ENCODE assay signal across 12 mouse cellular contexts in the genomic region with DNA sequence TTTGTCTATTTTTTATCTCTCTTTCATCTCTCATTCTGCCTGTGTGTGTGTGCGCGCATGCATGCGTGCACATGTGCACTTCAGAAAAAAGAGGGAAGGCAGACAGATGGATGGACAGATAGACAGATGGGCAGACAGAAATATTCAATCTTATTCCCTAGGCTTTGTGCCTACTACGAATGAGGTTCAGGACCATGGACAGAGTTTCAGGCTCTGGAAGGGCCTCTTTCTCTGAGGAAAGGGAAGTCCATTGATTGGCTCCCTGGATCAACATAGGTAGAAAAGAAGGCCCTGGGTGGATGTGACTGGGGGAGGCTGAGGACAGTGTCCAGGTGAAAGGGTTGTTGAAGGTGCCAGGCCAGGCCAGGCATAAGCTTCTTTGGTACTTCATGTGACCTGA. TPM values are rescaled to one million over a fixed set of nuclear protein-coding genes. Genes with fewer than 3 reads are reported as not detected.
A peak's percentile ranks its signal among the peaks of the same experiment; 100 is the strongest.
DNase-seq lines count a peak whose midpoint lies in the region; TF ChIP-seq lines count a peak whose summit lies in the region.
"Had no signal": no experiment of that assay in that cellular context is flagged by ENCODE, and none has a peak within 500 bp of the region (broad histone marks: within the 10 kb centered on the region; RNA-seq: fewer than 3 reads in every experiment).

No protein-coding gene starts in this region.

- no peaks in the 10 kb centered on the region for H3K36me3 ChIP-seq in kidney, adult 2 months (ENCODE audit: control insufficient read depth, insufficient read depth, low read length)
- H3K36me3 ChIP-seq: heart, embryonic 10.5 days; lung, embryonic 15.5 days had no signal

- H3K4me3 ChIP-seq in kidney, adult 2 months (ENCODE audit: insufficient read depth, low read depth, low read length): no peak overlapping the region
- H3K4me3 ChIP-seq: heart, embryonic 10.5 days; lung, embryonic 15.5 days had no signal

- no peak overlapping the region for H3K27ac ChIP-seq in kidney, adult 2 months (ENCODE audit: insufficient read depth, low read depth, low read length)
- H3K27ac ChIP-seq: heart, embryonic 10.5 days; lung, embryonic 15.5 days had no signal

- H3K27me3 ChIP-seq in kidney, adult 2 months (replicated peaks; ENCODE audit: control insufficient read depth, insufficient read depth, low read length): no peaks in the 10 kb centered on the region
- H3K27me3 ChIP-seq: lung, embryonic 15.5 days had no signal

- 72% methylated on average over 4 of the region's 4 CpGs for WGBS in kidney, adult 2 months

- no peaks in the 10 kb centered on the region for H3K4me1 ChIP-seq in kidney, adult 2 months (ENCODE audit: control insufficient read depth, insufficient read depth, low read length)
- H3K4me1 ChIP-seq: heart, embryonic 10.5 days; lung, embryonic 15.5 days had no signal

- no peak for TF ChIP-seq CTCF in kidney, adult 2 months (conservative IDR thresholded peaks at IDR 0.05; ENCODE audit: insufficient read depth, insufficient read length, low read depth, low read length)

- DNase-seq in adrenal gland, adult 2 months: peak; percentile 5
- DNase-seq in adrenal gland, postnatal 4 days (ENCODE audit: low spot score in 2 of 2): no peak
- DNase-seq in kidney, postnatal 4 days: peak; percentile 56 to 60
- DNase-seq in kidney, adult 2 months: no peak
- peak; percentile 16 for DNase-seq in WW6 (ENCODE audit: low read depth, low spot score)
- peak; percentile 4 for DNase-seq in induced T-regulatory cell, adult 2 months (ENCODE audit: low read depth)
- no peak for DNase-seq in cerebellum, adult 9-11 months
- DNase-seq in cerebellum, adult 9-10 months: no peak
- DNase-seq: cerebellum, postnatal 25 days; forebrain, postnatal 0 days had no signal

- no peak for TF ChIP-seq POLR2A in kidney, adult 2 months (IDR thresholded peaks at IDR 0.05; ENCODE audit: low read depth, low read length)

RNA-seq across cellular contexts. Expression of a gene that starts 17.1 kb away (rescaled TPM):
- under 1 TPM; 0.62 to 0.72 TPM for total RNA-seq in adrenal gland, adult 2 months (2021)
- 1.8 and 2.0 TPM in 2 replicates for polyA plus RNA-seq in adrenal gland, adult 2 months (2012; rRNA removed)
- 1 to 10 TPM; 1.2 to 2.3 TPM for total RNA-seq in adrenal gland, postnatal 4 days (2021)
- polyA plus RNA-seq in kidney, adult 2 months (2012; rRNA removed): 0.26 and 0.41 TPM in 2 replicates

Comparison
In these comparisons a context has a peak if more than half of its experiments do, and no peak if none do; other contexts are left out.
1. DNase-seq: peak in adrenal gland, adult 2 months (single experiment), kidney, postnatal 4 days (2 of 2), WW6 (single experiment) and induced T-regulatory cell, adult 2 months (single experiment); none in adrenal gland, postnatal 4 days (0 of 2), kidney, adult 2 months (single experiment), cerebellum, adult 9-11 months (single experiment) and cerebellum, adult 9-10 months (single experiment).